Mouse (Mus musculus): ENCODE data around the gene Tcam1. TPM values are rescaled to one million over a fixed set of nuclear protein-coding genes. Genes with fewer than 3 reads are reported as not detected.

The Tcam1 gene
- total RNA-seq, 2 experiments from 2014 or later, result not detected

DNA sequence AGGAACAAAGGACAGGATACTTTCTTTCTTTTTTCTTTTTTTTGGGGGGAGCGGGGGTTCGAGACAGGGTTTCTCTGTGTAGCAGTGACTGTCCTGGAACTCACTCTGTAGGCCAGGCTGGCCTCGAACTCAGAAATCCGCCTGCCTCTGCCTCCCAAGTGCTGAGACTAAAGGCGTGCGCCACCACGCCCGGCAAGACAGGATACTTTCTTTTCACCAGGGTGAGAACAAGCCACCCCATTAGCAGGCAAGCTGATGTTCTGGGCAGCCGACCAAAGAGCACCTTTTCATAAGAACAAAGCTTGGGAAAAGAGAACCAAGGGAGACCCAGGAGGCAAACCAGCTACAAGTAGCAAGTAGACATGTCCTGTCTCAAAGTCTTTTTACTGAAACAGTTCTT is 30.3 kb downstream of the Tcam1 start:
- intact Hi-C loops (cut with DNase I), result no loop called here
- TF ChIP-seq CTCF (IDR thresholded peaks at IDR 0.05), result no peak
- no peak overlapping the region for H3K27ac ChIP-seq
- no peak for DNase-seq (ENCODE audit: extremely low spot score in 1 of 2, low spot score in 2 of 2)
- no peak overlapping the region for H3K4me3 ChIP-seq

- H3K4me3 ChIP-seq, result no peak overlapping the region
- DNase-seq (ENCODE audit: extremely low spot score in 1 of 2, low spot score in 2 of 2), result no peak
- TF ChIP-seq CTCF (IDR thresholded peaks at IDR 0.05), result no peak
- intact Hi-C loops (cut with DNase I), result no loop called here
- no peak overlapping the region for H3K27ac ChIP-seq
These were observed 31.0 kb downstream of the Tcam1 start for GRCm38 (mm10) chr11:106307432-106307831.

DNA sequence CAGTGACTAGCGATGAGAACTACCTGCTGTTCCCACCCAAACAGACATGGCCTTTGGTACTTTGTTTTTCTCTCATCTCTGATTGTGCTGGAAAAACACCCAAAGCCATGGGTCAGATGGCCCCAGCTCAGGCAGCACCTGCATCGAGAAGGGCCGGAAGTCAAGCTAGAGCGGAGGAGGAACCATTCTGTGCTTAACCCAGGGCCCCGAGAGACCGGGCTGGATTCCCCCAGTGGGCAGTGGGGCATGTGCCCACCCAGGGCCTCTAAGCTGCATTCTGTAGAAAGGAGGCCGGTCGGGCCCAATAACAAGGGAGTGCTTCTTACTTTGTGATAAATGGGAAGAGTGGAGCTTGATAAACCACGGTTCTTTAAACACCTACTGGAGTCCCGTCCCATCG is 31.7 kb downstream of the Tcam1 start:
- no peak for TF ChIP-seq CTCF (IDR thresholded peaks at IDR 0.05)
- intact Hi-C loops (cut with DNase I), result no loop called here
- Histone ChIP-seq H3K4me3 (no peak overlapping the region), H3K27ac (no peak overlapping the region)
- no peak for DNase-seq (ENCODE audit: extremely low spot score in 1 of 2, low spot score in 2 of 2)

GRCm38 (mm10) chr11:106310123-106310522 is 33.7 kb downstream of the Tcam1 start:
- Histone ChIP-seq H3K27ac (no peak overlapping the region), H3K4me3 (no peak overlapping the region)
- intact Hi-C loops (cut with DNase I), result no loop called here
- DNase-seq (ENCODE audit: extremely low spot score in 1 of 2, low spot score in 2 of 2), result no peak
- no peak for TF ChIP-seq CTCF (IDR thresholded peaks at IDR 0.05)

GRCm38 (mm10) chr11:106313533-106313932 is 37.1 kb downstream of the Tcam1 start:
- no peak for TF ChIP-seq CTCF (IDR thresholded peaks at IDR 0.05)
- DNase-seq (ENCODE audit: extremely low spot score in 1 of 2, low spot score in 2 of 2), result no peak
- Histone ChIP-seq H3K27ac (no peak overlapping the region), H3K4me3 (no peak overlapping the region)
- intact Hi-C loops (cut with DNase I), result no loop called here

DNA sequence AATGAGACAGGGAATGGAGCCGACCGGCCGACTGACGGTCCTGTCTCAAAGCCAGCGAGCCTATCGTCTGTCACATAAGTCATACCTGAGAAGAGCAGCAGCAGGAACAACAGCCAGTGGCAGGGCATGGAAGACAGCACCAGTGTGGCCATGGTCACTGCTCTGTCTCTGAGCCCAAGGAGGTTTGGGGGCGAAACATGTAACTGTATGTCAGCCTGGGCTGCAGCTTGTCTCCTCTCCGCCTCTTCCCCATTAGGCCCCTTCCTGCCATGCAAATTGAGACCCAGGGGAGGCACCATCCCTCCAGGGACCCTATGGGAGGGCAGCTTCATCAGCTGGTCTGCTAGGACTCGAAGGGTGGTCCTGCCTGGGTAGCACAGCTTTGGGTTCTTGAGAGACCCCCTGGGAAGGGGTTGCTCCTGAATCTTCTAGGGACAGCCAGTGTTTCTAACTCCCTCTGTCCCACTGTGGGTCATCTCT is 37.9 kb downstream of the Tcam1 start, which contains the start of gene Cd79b:
Gene Cd79b, minus strand, starts transcription at position 430 of the 480 bp plus-strand sequence.
- no peak for TF ChIP-seq CTCF (IDR thresholded peaks at IDR 0.05)
- no peak within 1 kb of the TSS for H3K4me3 ChIP-seq
- no peak for DNase-seq (ENCODE audit: extremely low spot score in 1 of 2, low spot score in 2 of 2)
- H3K27ac ChIP-seq, result no peak within 1 kb of the TSS
- intact Hi-C loops (cut with DNase I), result no loop called here

GRCm38 (mm10) chr11:106316416-106316815 is 39.9 kb downstream of the Tcam1 start:
- intact Hi-C loops (cut with DNase I), result no loop called here
- no peak for TF ChIP-seq CTCF (IDR thresholded peaks at IDR 0.05)
- no peak for DNase-seq (ENCODE audit: extremely low spot score in 1 of 2, low spot score in 2 of 2)
- H3K27ac ChIP-seq, result no peak overlapping the region
- H3K4me3 ChIP-seq, result no peak overlapping the region

DNA sequence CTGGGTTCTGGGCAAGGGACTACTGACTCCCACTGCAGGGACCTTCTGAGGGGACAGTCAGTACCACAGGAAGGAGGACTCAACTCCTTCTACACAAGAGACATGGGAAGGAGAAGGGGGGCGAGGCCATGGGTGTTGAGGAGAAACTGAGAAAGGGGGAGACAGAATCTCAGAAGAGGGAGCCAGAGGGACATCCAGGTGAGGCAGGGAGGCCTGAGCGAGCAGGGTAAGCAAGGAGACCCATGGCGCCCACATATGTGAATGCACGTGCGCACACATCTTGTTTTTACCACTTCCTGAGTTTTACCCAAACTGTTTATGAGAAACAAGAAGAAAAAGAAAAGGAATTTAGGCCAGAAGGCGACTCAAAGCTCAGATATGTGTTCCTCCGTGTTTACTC is 41.3 kb downstream of the Tcam1 start:
- H3K4me3 ChIP-seq, result no peak overlapping the region
- intact Hi-C loops (cut with DNase I), result no loop called here
- H3K27ac ChIP-seq, result no peak overlapping the region
- DNase-seq (ENCODE audit: extremely low spot score in 1 of 2, low spot score in 2 of 2), result no peak
- no peak for TF ChIP-seq CTCF (IDR thresholded peaks at IDR 0.05)

GRCm38 (mm10) chr11:106318406-106319366 is 42.2 kb downstream of the Tcam1 start:
- no peak for TF ChIP-seq CTCF (IDR thresholded peaks at IDR 0.05)
- peak in 1 of 2 experiments; percentile 23 for DNase-seq (ENCODE audit: extremely low spot score in 1 of 2, low spot score in 2 of 2)
- no peak overlapping the region for H3K4me3 ChIP-seq
- intact Hi-C loops (cut with DNase I), result no loop called here
- no peak overlapping the region for H3K27ac ChIP-seq

GRCm38 (mm10) chr11:106324858-106325257 is 48.4 kb downstream of the Tcam1 start:
- intact Hi-C loops (cut with DNase I), result loop anchor here (5.0 to 10.0 kb wide), 2 partner anchors 68 to 300 kb away; partner anchors contain the start of genes Ftsj3 and Psmc5
- DNase-seq (ENCODE audit: extremely low spot score in 1 of 2, low spot score in 2 of 2), result no peak
- H3K27ac ChIP-seq, result no peak overlapping the region
- TF ChIP-seq CTCF (IDR thresholded peaks at IDR 0.05), result no peak
- no peak overlapping the region for H3K4me3 ChIP-seq

DNA sequence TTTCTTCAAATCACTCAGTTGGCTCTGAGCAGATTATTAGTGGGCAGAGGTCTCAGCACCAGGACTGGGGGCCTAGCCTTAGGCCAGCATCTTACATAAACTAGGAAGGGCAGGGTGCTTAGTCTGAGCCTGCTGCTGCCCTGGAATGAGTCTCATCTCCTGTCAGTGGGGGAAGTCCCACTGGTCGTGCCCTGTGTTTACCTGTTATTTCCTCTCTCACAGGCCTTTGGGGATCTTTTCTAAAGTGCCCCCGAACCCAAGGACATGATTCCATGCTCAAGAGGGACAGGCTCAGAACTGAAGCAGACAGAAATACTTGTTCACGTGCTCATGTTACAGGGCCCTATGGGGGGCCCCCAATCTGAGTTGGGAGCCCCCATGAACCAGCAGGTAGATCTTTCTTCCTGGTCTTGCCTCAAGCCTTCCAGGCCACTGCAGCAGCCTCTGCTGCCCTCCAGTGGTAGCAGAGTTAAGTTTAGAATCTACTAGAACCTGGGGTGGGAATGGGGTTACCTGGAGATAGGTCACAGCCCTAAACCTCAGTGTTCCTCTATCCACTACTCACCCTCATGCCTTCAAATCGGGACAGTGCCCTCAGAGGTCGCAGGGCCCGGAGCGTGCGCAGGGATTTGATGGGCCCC is 49.2 kb downstream of the Tcam1 start:
- TF ChIP-seq CTCF (IDR thresholded peaks at IDR 0.05), result peak; percentile 86
- Histone ChIP-seq H3K27ac (no peak overlapping the region), H3K4me3 (no peak overlapping the region)
- peak; percentile 56 to 64 for DNase-seq (ENCODE audit: extremely low spot score in 1 of 2, low spot score in 2 of 2)
- intact Hi-C loops (cut with DNase I), result loop anchor here (5.0 to 10.0 kb wide), 2 partner anchors 68 to 299 kb away; partner anchors contain the start of genes Ftsj3 and Psmc5

- no peak for TF ChIP-seq CTCF (IDR thresholded peaks at IDR 0.05)
- no peak overlapping the region for H3K27ac ChIP-seq
- intact Hi-C loops (cut with DNase I), result loop anchor here (5.0 to 10.0 kb wide), 2 partner anchors 69 to 298 kb away; partner anchors contain the start of genes Ftsj3 and Psmc5
- DNase-seq (ENCODE audit: extremely low spot score in 1 of 2, low spot score in 2 of 2), result no peak
- H3K4me3 ChIP-seq, result no peak overlapping the region
These were observed 50.0 kb downstream of the Tcam1 start for GRCm38 (mm10) chr11:106326475-106326874.

Data from left cerebral cortex, adult 2 months (tissue).